Mouse (Mus musculus) heart, embryonic 15.5 days (tissue): ENCODE data around the gene Tmem82. TPM values are rescaled to one million over a fixed set of nuclear protein-coding genes. Genes with fewer than 3 reads are reported as not detected.

ENCODE experiments used
- polyA plus RNA-seq: library from polyadenylated mRNA; unstranded; fragments of >200 nt; fragmentation: Nextera tagmentation; extraction: Ambion mirVana; gene quantifications from 2 replicates; pipeline ENCODE4 v1.2.1, GENCODE M21; 2015

Tmem82 gene
- polyA plus RNA-seq, 1 experiment from 2014 or later = 1.2 TPM

Other genes starting within 250 kb of the Tmem82 start
- gene Clcnka, start 219.9 kb downstream of the Tmem82 start, polyA plus RNA-seq = 0.05 and 0.06 TPM in 2 replicates
- 0.39 and 0.60 TPM in 2 replicates for gene Clcnkb, start 202.6 kb downstream of the Tmem82 start, polyA plus RNA-seq
- 220 and 234 TPM in 2 replicates for gene Hspb7, start 197.9 kb downstream of the Tmem82 start, polyA plus RNA-seq
- gene Srarp, start 182.5 kb downstream of the Tmem82 start, polyA plus RNA-seq = not detected in 2 replicates
- gene Zbtb17, start 174.0 kb downstream of the Tmem82 start, polyA plus RNA-seq = 17.9 and 22.5 TPM in 2 replicates
- 6.3 and 7.5 TPM in 2 replicates for gene Spen, start 80.0 kb downstream of the Tmem82 start, polyA plus RNA-seq
- gene Fblim1, start 12.5 kb downstream of the Tmem82 start, polyA plus RNA-seq = 48.4 and 59.1 TPM in 2 replicates
- gene Slc25a34, start 5.2 kb upstream of the Tmem82 start, polyA plus RNA-seq = 0.76 and 0.96 TPM in 2 replicates
- 6.9 and 7.1 TPM in 2 replicates for gene Plekhm2, start 46.3 kb upstream of the Tmem82 start, polyA plus RNA-seq
- 0.27 TPM in 1 of 2 replicates, not detected in the other for gene Rsc1a1, start 67.0 kb upstream of the Tmem82 start, polyA plus RNA-seq
- 13.6 and 16.6 TPM in 2 replicates for gene Ddi2, start 104.8 kb upstream of the Tmem82 start, polyA plus RNA-seq
- gene Agmat, start 128.0 kb upstream of the Tmem82 start, polyA plus RNA-seq = 0.57 and 0.80 TPM in 2 replicates
- 3.7 and 4.8 TPM in 2 replicates for gene Dnajc16, start 172.3 kb upstream of the Tmem82 start, polyA plus RNA-seq
- 14.1 and 19.7 TPM in 2 replicates for gene Casp9, start 175.0 kb upstream of the Tmem82 start, polyA plus RNA-seq
- 0.35 TPM in 1 of 2 replicates, not detected in the other for gene Cela2a, start 207.5 kb upstream of the Tmem82 start, polyA plus RNA-seq
- not detected in 2 replicates for gene Ctrc, start 227.7 kb upstream of the Tmem82 start, polyA plus RNA-seq